Mouse (Mus musculus): ENCODE data around the gene Csn1s2a. TPM values are rescaled to one million over a fixed set of nuclear protein-coding genes. Genes with fewer than 3 reads are reported as not detected.

Gene Csn1s2a
- polyA plus RNA-seq, 1 experiment from 2014 or later: not detected

Other genes starting within 250 kb of the Csn1s2a start
- not detected in 2 replicates for gene Sult1b1, start 236.4 kb upstream of the Csn1s2a start, polyA plus RNA-seq (2014; fragmentation: Nextera tagmentation; extraction: Ambion mirVana)
- gene Sult1d1, start 205.5 kb upstream of the Csn1s2a start, polyA plus RNA-seq (2014; fragmentation: Nextera tagmentation; extraction: Ambion mirVana): not detected in 2 replicates
- not detected in 2 replicates for gene Sult1e1, start 183.0 kb upstream of the Csn1s2a start, polyA plus RNA-seq (2014; fragmentation: Nextera tagmentation; extraction: Ambion mirVana)
- gene Csn1s1, start 108.4 kb upstream of the Csn1s2a start, polyA plus RNA-seq (2014; fragmentation: Nextera tagmentation; extraction: Ambion mirVana): not detected in 2 replicates
- gene Csn2, start 74.9 kb upstream of the Csn1s2a start, polyA plus RNA-seq (2014; fragmentation: Nextera tagmentation; extraction: Ambion mirVana): not detected in 2 replicates
- gene Csn1s2b, start 33.5 kb downstream of the Csn1s2a start, polyA plus RNA-seq (2014; fragmentation: Nextera tagmentation; extraction: Ambion mirVana): not detected in 2 replicates
- not detected in 2 replicates for gene Prr27, start 51.1 kb downstream of the Csn1s2a start, polyA plus RNA-seq (2014; fragmentation: Nextera tagmentation; extraction: Ambion mirVana)
- gene Odam, start 110.5 kb downstream of the Csn1s2a start, polyA plus RNA-seq (2014; fragmentation: Nextera tagmentation; extraction: Ambion mirVana): not detected in 2 replicates
- gene Csn3, start 151.0 kb downstream of the Csn1s2a start, polyA plus RNA-seq (2014; fragmentation: Nextera tagmentation; extraction: Ambion mirVana): not detected in 2 replicates
- not detected in 2 replicates for gene 2310003L06Rik, start 194.9 kb downstream of the Csn1s2a start, polyA plus RNA-seq (2014; fragmentation: Nextera tagmentation; extraction: Ambion mirVana)
- not detected in 2 replicates for gene Gm28434, start 194.9 kb downstream of the Csn1s2a start, polyA plus RNA-seq (2014; fragmentation: Nextera tagmentation; extraction: Ambion mirVana)
- not detected in 2 replicates for gene Cabs1, start 204.9 kb downstream of the Csn1s2a start, polyA plus RNA-seq (2014; fragmentation: Nextera tagmentation; extraction: Ambion mirVana)
- 0.49 TPM in 1 of 2 replicates, not detected in the other for gene Smr3a, start 228.0 kb downstream of the Csn1s2a start, polyA plus RNA-seq (2014; fragmentation: Nextera tagmentation; extraction: Ambion mirVana)

Data from forebrain, embryonic 14.5 days (tissue).